Mouse (Mus musculus) heart, embryonic 11.5 days (tissue): Measurements from ENCODE around the gene Zfp235. TPM values are rescaled to one million over a fixed set of nuclear protein-coding genes. Genes with fewer than 3 reads are reported as not detected.

ENCODE experiments used
- ATAC-seq: fragments of 200-750 bp; cut with Nextera tagmentation; replicated peaks from 2 replicates; pipeline ENCODE4 v1.8.0; 2017; ENCODE audit warnings: moderate library complexity; ENCODE audit not compliant: insufficient number of reproducible peaks, low FRiP score, low TSS enrichment
- H3K27ac ChIP-seq: fragments of 300-500 bp; sonication (generic); 2 replicates; pipeline ENCODE4 v1.5.1; 2014; ENCODE audit warnings: mild to moderate bottlenecking, low read depth, low read length
- H3K27me3 ChIP-seq: fragments of 300-500 bp; sonication (generic); 2 replicates; pipeline ENCODE4 v1.6.1; 2014; ENCODE audit warnings: mild to moderate bottlenecking, low read length, mixed read lengths; ENCODE audit not compliant: control insufficient read depth, insufficient read depth
- H3K36me3 ChIP-seq: fragments of 300-500 bp; sonication (generic); 2 replicates; pipeline ENCODE4 v1.6.1; 2014; ENCODE audit warnings: mild to moderate bottlenecking, low read length, moderate library complexity, mixed read lengths; ENCODE audit not compliant: control insufficient read depth, insufficient read depth
- H3K4me1 ChIP-seq: fragments of 300-500 bp; sonication (generic); 2 replicates; pipeline ENCODE4 v1.6.1; 2014; ENCODE audit warnings: low read length; ENCODE audit not compliant: control insufficient read depth, insufficient read depth
- H3K4me2 ChIP-seq: fragments of 300-500 bp; sonication (generic); 2 replicates; pipeline ENCODE4 v1.6.1; 2014; ENCODE audit warnings: mild to moderate bottlenecking, moderate library complexity
- H3K4me3 ChIP-seq: fragments of 300-500 bp; sonication (generic); 2 replicates; pipeline ENCODE4 v1.5.1; 2014; ENCODE audit warnings: low read depth, low read length
- H3K9ac ChIP-seq: fragments of 300-500 bp; sonication (generic); 2 replicates; pipeline ENCODE4 v1.6.1; 2014; ENCODE audit warnings: mild to moderate bottlenecking, low read depth, low read length, moderate library complexity
- H3K9me3 ChIP-seq: fragments of 300-500 bp; sonication (generic); replicated peaks from 2 replicates; pipeline ENCODE4 v1.6.1; 2016; ENCODE audit warnings: low read length; ENCODE audit not compliant: control insufficient read depth
- WGBS: fragments of 180-500 bp; shearing (Covaris S2); extraction: QIAGEN DNeasy Blood & Tissue Kit; methylation state at CpG from one replicate; pipeline ENCODE4 v1.1.7; 2014; ENCODE audit not compliant: insufficient replicate concordance; 5-methylcytosine and 5-hydroxymethylcytosine counted together
- polyA plus RNA-seq: library from polyadenylated mRNA; unstranded; fragments of >200 nt; fragmentation: Nextera tagmentation; extraction: Ambion mirVana; gene quantifications from 2 replicates; pipeline ENCODE4 v1.2.1, GENCODE M21; 2014

The Zfp235 gene
- polyA plus RNA-seq, 1 experiment from 2014 or later = 7.7 TPM

GRCm38 (mm10) chr7:24187611-24188010, 53.6 kb downstream of the Zfp235 start:
- Histone ChIP-seq H3K36me3 (no peaks in the 10 kb centered on the region), H3K4me2 (no peak overlapping the region), H3K27ac (no peak overlapping the region), H3K4me3 (no peak overlapping the region), H3K4me1 (no peaks in the 10 kb centered on the region), H3K9ac (no peak overlapping the region), H3K9me3 (no peaks in the 10 kb centered on the region), H3K27me3 (no peaks in the 10 kb centered on the region)
- ATAC-seq = no peak
- 71% methylated on average over 1 of the region's 1 CpGs for WGBS

- Histone ChIP-seq H3K9ac (no peak overlapping the region), H3K27ac (no peak overlapping the region), H3K4me3 (no peak overlapping the region), H3K9me3 (no peaks in the 10 kb centered on the region), H3K36me3 (peaks cover 5% of the 10 kb centered on the region; the same call in 1 of the 2 replicates), H3K4me2 (no peak overlapping the region), H3K27me3 (no peaks in the 10 kb centered on the region), H3K4me1 (no peaks in the 10 kb centered on the region)
- 67% methylated on average over 4 of the region's 4 CpGs for WGBS
- ATAC-seq = no peak
Measured at GRCm38 (mm10) chr7:24188901-24189570, 55.1 kb downstream of the Zfp235 start.

- Histone ChIP-seq H3K4me3 (no peak overlapping the region), H3K9me3 (no peaks in the 10 kb centered on the region), H3K4me2 (no peak overlapping the region), H3K9ac (no peak overlapping the region), H3K27me3 (no peaks in the 10 kb centered on the region), H3K36me3 (peaks cover 5% of the 10 kb centered on the region; the same call in 1 of the 2 replicates), H3K4me1 (no peaks in the 10 kb centered on the region), H3K27ac (no peak overlapping the region)
- no peak for ATAC-seq
- 32% methylated on average over 5 of the region's 5 CpGs for WGBS
Measured at GRCm38 (mm10) chr7:24189571-24189944, 55.6 kb downstream of the Zfp235 start.

- ATAC-seq = no peak
- H3K27me3 ChIP-seq = no peaks in the 10 kb centered on the region
- no peak overlapping the region for H3K4me2 ChIP-seq
Measured at GRCm38 (mm10) chr7:24191361-24191760, 57.4 kb downstream of the Zfp235 start.

More at GRCm38 (mm10) chr7:24191361-24191760, 57.4 kb downstream of the Zfp235 start:
- no peaks in the 10 kb centered on the region for H3K9me3 ChIP-seq
- WGBS = 63% methylated on average over 2 of the region's 2 CpGs
- H3K4me1 ChIP-seq = no peaks in the 10 kb centered on the region
- H3K9ac ChIP-seq = no peak overlapping the region
- H3K27ac ChIP-seq = no peak overlapping the region
- no peak overlapping the region for H3K4me3 ChIP-seq
- peaks cover 5% of the 10 kb centered on the region; the same call in 1 of the 2 replicates for H3K36me3 ChIP-seq

Other genes with a start within 250 kb of the Zfp235 start
- gene Vmn1r178, start 242.2 kb upstream of the Zfp235 start, polyA plus RNA-seq = not detected in 2 replicates
- gene Vmn1r179, start 207.2 kb upstream of the Zfp235 start, polyA plus RNA-seq = not detected in 2 replicates
- not detected in 2 replicates for gene Vmn1r180, start 183.5 kb upstream of the Zfp235 start, polyA plus RNA-seq
- not detected in 2 replicates for gene Vmn1r181, start 159.6 kb upstream of the Zfp235 start, polyA plus RNA-seq
- gene V1rd19, start 132.5 kb upstream of the Zfp235 start, polyA plus RNA-seq = not detected in 2 replicates
- gene Vmn1r183, start 80.9 kb upstream of the Zfp235 start, polyA plus RNA-seq = not detected in 2 replicates
- gene Zfp180, start 52.2 kb upstream of the Zfp235 start, polyA plus RNA-seq = 14.2 and 19.9 TPM in 2 replicates
- gene Zfp112, start 21.9 kb upstream of the Zfp235 start, polyA plus RNA-seq = 3.2 and 3.8 TPM in 2 replicates
- gene Zfp114, start 40.9 kb downstream of the Zfp235 start, polyA plus RNA-seq = 3.3 and 3.9 TPM in 2 replicates
- 7.7 and 8.3 TPM in 2 replicates for gene Zfp111, start 77.3 kb downstream of the Zfp235 start, polyA plus RNA-seq
- gene Zfp109, start 103.4 kb downstream of the Zfp235 start, polyA plus RNA-seq = 3.6 and 3.9 TPM in 2 replicates
- 1.5 and 2.1 TPM in 2 replicates for gene Zfp108, start 120.6 kb downstream of the Zfp235 start, polyA plus RNA-seq
- gene Zfp93, start 136.3 kb downstream of the Zfp235 start, polyA plus RNA-seq = 5.8 and 7.3 TPM in 2 replicates
- 16.4 and 18.1 TPM in 2 replicates for gene Zfp61, start 167.1 kb downstream of the Zfp235 start, polyA plus RNA-seq
- gene Zfp94, start 182.5 kb downstream of the Zfp235 start, polyA plus RNA-seq = 4.6 and 6.1 TPM in 2 replicates
- not detected in 2 replicates for gene Tescl, start 199.8 kb downstream of the Zfp235 start, polyA plus RNA-seq
- not detected in 2 replicates for gene Lypd5, start 215.0 kb downstream of the Zfp235 start, polyA plus RNA-seq
- gene Kcnn4, start 236.1 kb downstream of the Zfp235 start, polyA plus RNA-seq = 9.9 and 11.2 TPM in 2 replicates